Mouse (Mus musculus): ENCODE data around the gene Ccnc.

GRCm38 (mm10) chr4:21793631-21794030 is 66.1 kb downstream of the Ccnc start:
- TF ChIP-seq CTCF (IDR thresholded peaks at IDR 0.05; ENCODE audit: insufficient read depth, low read depth, low read length) (no peak), POLR2A (IDR thresholded peaks at IDR 0.05; ENCODE audit: insufficient read depth, low read depth, low read length) (no peak)
